Mouse (Mus musculus) neutrophil, adult 5-6 weeks (primary cell): Measurements from ENCODE around the gene Kat8. TPM values are rescaled to one million over a fixed set of nuclear protein-coding genes. Genes with fewer than 3 reads are reported as not detected.

Experiments used
- ATAC-seq: fragments of 151-379, 151-347 bp; 2 replicates; pipeline ENCODE4 v1.8.0; 2017; ENCODE audit warnings: mild to moderate bottlenecking, moderate TSS enrichment; ENCODE audit not compliant: insufficient number of reproducible peaks, poor library complexity, low FRiP score, severe bottlenecking; ENCODE audit errors: extremely low read depth
- total RNA-seq: library from RNA; stranded (forward); fragments of 200-1000 nt; gene quantifications from 2 replicates; pipeline ENCODE4 v1.2.3, GENCODE M21; 2017

Kat8 gene
- total RNA-seq, result 50.2 and 71.2 TPM in 2 replicates

DNA sequence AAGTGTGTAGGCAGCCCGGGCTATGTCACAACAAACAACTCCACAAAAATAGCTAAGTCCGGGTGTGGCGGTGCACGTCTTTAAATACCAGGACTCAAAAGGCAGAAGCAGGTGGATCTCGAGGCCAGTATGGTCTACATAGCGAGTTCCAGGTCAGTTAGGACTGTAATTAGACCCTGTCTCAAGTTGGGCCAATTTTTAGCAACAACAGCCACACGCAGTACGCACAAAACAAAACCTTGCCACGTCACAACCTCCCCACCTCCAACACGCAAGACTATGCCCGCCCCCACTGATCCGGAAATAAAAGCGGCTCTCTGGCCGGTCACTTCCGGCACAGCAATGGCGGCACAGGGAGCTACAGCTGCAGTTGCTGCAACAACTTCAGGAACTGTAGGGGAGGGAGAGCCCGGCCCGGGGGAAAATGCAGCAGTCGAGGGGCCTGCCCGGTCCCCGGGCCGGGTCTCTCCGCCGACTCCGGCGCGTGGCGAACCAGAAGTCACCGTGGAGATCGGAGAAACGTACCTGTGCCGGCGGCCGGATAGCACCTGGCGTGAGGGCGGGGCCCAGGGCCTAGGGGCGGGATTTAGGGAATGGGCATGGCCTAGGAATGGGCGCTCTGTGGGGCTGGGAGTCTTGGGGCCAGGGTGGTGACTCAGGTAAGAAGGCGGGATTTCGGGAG lies at the start of gene Kat8:
Gene Kat8, plus strand, starts transcription at position 327 of the 682 bp plus-strand sequence.
- peak; percentile 99 for ATAC-seq

DNA sequence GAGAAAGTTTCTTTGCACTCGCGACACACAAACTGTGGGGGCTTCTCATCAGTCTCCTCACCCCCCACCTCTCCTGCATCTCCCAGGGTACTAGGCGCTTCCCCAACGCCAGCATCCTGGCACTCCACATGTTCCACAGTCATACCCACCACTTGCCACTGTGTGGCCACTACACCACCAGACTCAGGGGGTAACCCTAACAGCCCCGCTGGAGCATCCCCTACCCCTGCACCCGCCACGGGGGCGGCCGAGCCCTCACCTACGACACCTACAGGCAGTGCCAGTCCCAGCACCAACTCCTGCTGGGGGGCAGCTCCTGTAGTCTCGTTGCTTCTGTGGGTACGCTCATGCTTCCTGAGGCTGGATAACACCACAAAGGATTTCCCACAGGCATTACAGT lies 45.9 kb upstream of the Kat8 start:
- no peak for ATAC-seq

DNA sequence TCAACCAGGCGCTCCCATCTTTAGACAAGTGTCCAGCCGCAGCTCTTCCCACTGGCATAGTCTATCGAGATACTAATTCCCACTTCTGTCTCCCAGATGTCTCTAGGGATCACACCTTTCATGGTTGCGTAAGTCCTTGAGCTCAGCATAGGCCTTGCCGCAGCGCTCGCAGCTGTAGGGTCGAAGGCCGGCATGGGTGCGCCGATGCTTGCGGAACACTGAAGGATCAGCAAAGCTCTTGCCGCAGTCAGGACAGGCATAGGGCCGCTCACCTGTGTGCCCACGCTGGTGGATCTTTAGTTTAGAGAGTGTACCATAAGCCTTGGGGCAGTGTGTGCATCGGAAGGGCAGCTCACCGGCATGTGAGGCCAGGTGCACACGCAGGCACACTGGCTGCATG lies 44.7 kb upstream of the Kat8 start:
- no peak for ATAC-seq

DNA sequence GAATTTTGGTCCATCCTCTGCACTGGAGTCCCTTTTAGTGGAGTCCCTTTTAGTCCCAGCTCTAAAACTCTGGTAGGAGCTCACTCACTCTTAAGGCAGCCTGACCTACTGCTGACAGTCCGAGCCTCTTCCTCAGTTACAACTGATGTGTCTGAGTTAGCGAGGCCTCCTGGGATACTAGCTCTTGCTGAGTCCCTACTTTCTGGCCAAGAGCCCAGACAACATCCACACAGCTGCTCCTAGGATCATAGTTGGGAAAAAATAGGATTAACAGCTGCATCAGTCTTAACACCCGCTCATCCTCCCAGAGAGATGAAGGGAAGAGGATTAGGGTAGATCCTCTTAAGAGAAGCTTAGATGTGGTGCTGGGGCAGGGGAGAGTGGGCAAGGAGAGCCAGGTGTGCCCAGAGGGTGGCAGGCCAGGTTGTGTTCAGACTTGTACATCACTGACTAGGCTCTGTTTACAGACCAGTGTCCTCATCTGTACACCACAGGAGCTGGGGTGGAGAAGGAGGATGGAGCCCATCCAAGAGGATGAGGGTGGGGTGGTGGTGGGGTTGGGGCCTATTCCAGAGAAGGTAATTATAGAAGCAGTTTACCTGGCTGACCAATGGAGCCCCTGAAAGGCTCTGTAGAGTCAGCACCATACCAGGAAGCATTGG lies 43.0 kb upstream of the Kat8 start:
- no peak for ATAC-seq

DNA sequence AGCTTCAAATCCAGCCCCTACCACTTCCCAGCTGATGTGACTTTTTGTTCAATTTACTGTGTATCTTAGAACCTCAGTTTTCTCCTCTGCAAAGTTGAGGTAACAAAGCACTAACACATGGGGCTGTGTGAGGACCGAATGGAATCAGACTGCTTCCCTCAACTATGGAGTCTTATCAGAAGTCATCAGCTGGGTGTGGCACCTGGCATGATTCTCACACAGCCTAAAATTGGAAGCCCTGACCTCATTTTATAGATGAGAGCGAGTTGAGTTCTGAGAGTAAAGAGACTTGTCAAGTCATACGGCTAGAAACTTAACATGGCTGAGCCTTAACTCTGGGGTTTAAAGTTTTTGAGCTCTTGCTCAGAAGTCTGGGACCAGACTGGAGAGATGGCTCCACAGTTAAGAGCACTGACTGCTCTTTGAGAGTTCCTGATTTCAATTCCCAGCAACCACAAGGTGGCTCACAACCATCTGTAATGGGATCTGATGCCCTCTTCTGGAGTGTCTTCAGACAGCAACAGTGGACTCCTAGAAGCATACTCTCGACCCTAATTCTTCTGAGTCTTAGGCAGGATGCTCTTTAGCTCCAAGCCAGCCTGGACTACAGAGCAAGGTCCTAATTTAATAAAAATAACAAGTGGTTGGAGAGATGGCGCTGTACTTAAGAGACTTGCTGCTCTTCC lies 42.0 kb upstream of the Kat8 start:
- ATAC-seq, result no peak

DNA sequence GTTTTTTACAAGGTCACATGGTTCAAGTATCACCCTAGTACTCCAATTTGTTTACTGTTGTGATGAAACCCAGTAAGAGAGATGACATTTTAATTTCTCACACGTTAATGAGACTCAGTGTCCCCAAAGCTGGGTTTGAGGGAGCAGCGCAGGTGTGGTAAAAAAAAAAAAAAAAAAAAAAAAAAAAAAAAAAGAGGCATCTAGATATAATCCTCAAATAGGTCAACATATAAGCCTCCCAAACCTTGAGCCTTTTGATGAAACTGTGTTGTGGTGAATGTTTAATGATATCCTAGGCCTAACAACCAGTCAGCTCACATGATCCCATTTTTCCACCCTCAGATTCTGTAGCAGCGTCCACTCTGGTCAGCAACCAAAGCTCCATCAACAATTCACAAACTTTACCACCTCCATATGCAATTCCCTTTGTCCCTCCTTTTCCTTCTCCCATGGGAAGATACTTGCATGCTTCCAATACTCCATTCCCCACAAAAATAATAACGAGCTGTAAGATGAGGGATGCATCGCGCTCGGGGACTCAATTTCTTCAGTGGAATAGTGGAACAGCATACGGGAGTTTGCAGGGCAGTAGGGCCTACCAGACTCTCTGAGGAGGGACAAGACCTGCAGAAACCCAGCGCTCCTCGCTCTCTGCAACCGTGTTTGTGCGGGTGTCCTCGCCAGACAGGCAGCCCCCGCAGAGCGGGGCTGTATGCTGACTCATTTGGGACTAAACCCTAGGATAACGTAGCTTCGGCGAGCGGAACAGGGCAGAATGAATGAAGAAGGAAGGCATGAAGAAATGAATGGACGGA lies 37.3 kb upstream of the Kat8 start:
- ATAC-seq, result no peak

DNA sequence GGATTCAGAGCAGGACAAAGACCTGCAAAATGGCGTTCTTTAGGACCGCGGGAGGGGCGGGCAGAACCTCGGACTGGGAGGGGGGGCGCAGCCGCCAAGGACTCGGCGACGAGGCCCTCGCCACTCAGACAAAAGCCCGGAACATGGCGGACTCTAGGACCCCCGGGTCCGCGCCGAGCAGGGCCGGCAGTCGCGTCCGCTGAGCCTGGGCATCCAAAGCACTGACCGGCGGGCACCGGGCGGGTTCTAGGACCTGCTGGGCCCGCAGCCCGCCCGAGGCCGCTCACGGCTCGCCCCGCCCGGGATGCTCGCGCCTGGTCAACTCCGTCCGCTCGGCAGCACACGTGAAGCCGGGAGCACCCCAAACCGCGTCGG lies 36.7 kb upstream of the Kat8 start:
- peak; percentile 59 for ATAC-seq

DNA sequence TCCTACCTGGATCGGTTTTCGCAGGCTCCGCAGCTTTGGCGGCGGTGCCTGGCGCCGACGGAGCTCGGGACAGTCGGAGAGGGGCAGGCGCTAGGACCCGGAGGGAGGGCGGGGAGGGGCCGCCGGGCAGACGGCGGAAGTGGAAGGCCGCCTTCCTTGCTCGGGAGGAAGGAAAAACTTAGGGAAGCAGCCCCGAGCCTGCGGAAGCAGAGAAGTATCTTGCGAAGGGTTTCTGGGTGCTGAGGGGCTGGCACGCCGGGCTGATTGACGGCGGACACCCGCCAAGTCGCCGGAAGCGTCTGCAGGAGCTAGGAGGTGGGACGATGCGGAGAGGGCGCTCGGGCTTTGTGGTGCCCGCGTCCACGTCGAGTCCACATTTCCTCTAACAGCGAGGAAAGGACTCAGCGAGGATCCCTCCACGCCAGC lies 36.3 kb upstream of the Kat8 start, which contains the start of gene Zfp646:
Gene Zfp646, plus strand, starts transcription at position 181 of the 426 bp plus-strand sequence.
- peak; percentile 33 for ATAC-seq

DNA sequence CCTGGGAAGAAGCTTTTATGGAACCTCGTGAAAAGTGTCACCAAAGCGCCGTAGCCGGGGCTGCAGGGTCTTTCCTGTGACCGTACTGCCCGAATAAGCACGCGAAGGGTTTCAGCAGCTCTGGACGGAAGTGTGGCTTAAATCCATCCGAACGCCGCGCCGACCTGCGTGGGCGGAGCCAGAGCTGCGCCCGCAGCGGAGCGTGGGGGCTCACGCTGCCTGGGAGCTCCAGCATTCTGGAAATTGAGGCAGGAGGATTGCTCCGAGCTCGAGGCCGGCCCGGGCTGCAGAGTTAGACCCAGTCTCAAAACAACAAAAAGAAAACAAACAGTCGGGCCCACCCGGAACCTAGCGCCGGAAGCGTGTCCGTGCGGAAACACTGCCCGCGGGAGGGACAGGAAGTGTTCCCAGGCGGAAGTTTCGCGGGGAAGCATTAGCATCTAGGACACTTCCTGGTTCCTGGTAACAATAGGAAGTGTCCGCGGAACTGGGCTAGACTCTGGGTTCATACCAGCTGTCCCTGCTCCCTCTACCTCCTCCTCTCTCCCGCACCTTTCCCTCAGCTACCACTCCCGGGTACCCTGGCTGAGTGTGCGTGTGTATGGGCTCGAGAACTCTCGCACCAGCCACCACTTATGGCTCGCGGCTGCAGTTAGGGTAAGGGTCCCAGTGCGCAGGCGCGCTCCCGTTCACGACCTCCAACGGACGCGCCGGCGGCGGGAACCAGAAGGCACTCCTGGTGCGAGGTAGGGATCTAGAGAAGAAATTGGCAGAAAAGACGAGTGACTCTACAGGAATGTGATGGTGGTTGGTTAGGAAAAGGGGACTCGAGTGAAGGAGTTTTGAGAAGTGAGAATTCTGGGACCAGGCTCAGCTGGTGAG lies 35.6 kb upstream of the Kat8 start, which contains the start of gene Zfp668:
Gene Zfp668, minus strand, starts transcription at position 362 of the 882 bp plus-strand sequence.
- peak; percentile 65 for ATAC-seq

DNA sequence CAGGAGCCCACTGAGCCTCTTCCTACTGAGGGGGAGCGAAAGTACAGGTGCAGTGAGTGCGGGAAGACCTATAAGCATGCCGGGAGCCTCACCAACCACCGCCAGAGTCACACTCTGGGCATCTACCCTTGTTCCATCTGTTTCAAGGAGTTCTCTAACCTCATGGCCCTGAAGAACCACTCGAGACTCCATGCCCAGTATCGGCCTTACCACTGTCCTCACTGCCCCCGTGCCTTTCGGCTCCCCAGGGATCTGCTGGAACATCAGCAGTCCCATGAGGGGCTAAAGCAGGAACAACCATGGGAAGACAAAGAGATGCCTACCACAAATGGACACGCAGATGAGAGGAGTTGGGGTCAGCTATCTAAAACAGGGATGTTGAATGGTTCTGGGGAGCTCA lies 33.0 kb upstream of the Kat8 start:
- no peak for ATAC-seq

DNA sequence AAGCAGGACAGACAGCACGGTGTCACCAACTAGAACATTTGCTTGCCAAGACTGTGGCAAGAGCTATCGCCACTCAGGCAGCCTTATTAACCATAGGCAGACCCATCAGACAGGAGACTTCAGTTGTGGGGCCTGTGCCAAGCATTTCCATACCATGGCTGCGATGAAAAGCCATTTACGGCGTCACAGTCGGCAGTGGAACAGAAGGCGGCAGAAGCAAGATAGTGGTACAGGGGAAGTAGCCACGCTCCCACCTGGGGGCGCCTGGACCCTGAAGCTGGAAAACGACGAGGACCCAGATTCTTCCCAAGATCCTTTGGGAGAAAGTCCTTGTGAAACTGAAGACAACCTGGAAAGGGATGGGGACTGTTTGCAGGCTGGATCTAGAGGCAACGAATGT lies 31.9 kb upstream of the Kat8 start:
- ATAC-seq, result no peak

DNA sequence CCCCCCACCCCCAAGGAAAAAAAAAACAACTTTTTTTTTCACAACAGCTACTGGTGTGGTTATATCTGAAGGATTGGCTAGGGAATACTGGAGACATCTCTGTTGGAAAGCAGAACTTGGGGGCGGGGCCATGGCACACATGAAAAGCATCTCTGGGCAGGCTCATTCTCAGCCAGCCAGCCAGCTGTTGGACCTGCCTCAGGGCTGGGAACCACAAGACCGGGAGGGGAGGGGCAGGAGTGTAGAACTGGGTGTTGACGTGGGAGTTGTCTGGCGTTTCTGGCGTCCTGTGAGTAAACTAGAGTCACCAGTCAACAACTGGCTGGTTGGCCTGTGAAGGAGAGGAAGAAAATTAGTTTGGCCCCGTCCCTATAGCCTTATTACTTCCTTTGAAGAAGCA lies 26.4 kb upstream of the Kat8 start:
- ATAC-seq, result no peak

DNA sequence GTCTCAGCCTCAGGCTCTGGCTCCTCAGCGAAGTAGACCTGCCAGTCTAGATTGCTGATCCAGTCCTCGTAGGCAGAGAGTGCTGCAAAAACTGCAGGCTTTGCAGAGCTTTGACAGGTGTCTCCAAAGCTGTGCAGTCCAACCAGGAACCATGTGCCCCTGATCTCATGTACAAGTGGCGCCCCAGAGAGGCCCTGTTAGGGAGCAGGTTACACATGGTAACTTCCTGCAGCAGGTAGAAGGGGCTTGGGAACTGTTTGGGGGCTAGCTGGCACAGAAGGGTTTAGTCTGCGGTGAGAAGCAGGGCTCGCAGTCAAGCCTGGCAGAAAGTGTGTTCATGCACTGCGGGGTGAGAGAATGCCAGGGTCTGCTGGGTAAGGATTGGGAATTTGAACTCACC lies 25.8 kb upstream of the Kat8 start:
- ATAC-seq, result no peak

DNA sequence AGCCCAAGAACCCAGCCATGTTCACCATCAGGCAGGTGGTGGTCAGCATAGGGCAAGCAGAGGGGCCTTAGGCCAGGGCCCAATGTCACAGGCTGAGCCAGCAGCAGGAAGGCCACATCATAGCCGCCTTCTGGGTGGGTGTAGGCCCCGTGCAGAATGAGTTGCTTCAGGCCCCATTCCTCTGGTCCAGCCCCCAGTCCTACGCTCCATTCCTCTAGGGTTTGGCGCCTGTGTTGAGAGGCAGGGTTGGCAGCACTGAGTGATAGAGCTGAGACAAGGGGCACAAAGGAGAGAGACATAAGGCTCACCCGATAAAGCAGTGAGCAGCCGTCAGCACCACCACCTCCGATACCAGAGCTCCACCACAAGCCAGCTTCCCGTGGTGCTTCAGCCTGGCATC lies 25.1 kb upstream of the Kat8 start:
- no peak for ATAC-seq

DNA sequence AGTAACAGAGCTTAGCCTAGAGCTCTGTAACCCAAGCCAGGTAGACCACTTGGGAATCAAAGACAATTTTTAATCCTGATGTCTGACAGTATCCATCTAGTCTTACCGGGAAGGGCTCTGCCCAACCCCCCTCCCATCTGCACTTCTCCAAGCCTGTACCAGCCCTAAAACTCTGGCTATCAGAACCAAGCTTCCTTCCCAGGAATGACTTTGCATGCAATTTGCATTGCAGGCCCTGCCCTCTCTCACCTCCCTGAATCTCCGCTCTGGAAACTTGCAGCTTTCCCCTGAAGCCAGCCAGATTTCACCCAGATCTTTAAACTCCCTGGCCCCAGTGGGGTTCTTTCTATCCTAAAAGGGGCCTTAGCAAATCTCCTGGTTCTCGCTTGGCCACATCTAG lies 24.5 kb upstream of the Kat8 start:
- ATAC-seq, result no peak

DNA sequence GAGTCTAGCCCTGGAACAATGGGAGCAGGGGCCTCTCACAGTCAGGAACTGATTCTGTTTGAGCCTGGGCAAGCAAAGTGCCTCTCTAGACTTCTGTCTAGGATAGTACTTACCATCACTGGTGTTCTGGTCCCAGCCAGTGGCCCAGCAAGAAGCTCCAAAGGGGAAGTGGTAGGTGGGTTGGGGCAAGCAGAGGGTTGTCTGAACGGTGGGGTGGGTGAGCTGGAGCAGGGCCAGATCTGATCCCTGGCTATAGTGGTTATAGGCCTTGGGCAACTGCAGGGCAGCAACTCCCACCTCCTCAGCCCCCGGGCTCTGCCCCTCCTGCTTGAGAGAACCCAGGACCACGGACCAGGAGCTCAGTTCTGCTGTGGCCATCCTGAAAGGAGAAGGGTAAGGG lies 23.5 kb upstream of the Kat8 start:
- no peak for ATAC-seq

DNA sequence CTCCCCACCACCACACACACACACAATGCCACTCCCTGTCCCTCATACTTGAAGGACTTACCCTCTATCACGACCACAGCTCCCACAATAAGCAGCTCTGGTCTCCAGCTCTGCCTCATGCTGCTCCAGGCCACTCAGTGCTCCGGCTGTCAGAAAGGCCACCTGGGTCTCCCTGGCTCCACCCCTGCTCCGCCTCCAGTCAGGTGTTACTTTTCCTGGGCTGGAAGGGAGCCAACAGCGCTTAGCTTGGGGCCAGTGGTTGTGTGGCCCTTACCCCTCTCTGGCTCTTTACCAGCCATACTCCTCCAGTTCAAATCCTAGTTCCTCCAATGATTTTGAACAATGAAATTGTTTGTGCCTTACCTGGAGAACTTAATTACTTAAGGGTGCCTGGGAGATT lies 21.5 kb upstream of the Kat8 start, which contains the start of gene Prss53:
Gene Prss53, minus strand, starts transcription at position 173 of the 400 bp plus-strand sequence.
- ATAC-seq, result no peak

DNA sequence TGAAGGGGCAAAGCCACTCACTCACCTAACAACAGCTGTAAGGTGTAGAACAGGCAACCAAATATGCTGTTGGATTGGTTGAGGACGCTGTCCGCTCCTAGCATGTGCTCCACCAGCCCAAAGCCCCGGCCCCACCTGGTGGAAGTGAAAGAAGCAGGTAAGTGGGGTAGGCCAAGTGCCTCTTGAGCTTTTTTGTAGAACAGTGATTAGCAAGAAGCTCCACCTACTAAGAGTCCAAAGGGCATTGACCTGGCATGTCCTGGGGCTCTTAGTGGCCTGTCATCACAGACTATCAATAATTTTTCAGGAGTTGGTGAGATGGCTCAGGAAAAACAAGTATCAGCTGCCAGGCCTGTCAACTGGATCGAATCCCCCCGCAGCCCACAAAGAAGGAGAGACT lies 17.8 kb upstream of the Kat8 start:
- ATAC-seq, result no peak
